Mouse (Mus musculus) right cerebral cortex, postnatal 14 days (tissue): ENCODE results near the gene Zbtb32.

ENCODE experiments used
- DNase-seq: peaks from one replicate; pipeline ENCODE4 v3.0.0; 2022

Zbtb32 gene

GRCm38 (mm10) chr7:30599933-30600353, 1.2 kb upstream of the Zbtb32 start:
- peak; percentile 92 for DNase-seq

DNA sequence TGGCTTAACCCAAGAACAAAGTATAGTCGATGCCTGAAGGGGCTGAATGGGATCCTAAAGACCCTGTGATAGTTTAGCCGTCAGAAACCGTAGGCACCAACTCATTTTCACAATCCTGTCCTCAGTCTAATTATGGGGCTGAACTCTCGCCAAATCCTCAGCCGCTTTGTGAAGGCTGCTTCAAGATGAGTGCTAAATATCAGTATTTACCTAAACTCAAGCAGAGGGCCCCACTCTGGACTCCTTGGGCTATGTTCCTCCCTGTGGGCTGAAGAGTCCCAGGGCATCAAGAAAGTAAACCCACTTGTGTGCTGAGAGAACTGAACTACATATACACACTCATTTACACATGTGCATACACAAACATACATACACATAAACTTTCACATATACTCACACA, 1.9 kb downstream of the Zbtb32 start:
- no peak for DNase-seq

GRCm38 (mm10) chr7:30596093-30596492, 2.6 kb downstream of the Zbtb32 start:
- DNase-seq: no peak

DNA sequence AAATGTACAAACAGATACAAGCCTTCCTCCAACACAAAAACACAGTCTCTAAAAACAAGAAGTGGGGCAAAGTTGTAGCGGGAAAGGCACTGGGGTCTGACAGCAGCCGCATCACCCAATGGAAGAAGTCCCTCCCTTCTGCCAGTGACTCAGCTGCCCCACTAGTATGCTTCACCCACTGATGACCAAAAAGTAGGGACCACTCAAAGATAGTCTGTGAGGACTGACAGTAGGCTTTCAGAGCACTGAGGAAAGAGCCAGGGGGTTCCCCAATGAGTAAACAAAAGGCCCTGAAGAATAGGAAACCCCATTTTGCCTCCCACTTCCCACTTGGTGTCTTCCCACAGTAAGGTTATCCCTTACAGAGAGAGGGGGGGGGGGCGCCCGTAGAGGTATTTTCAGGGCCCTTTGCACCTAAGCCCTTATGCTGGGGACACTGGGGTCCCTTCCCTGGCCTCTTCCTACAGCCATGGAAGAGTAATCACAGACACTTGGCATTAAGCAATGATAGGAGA, 4.1 kb downstream of the Zbtb32 start:
- DNase-seq: no peak

DNA sequence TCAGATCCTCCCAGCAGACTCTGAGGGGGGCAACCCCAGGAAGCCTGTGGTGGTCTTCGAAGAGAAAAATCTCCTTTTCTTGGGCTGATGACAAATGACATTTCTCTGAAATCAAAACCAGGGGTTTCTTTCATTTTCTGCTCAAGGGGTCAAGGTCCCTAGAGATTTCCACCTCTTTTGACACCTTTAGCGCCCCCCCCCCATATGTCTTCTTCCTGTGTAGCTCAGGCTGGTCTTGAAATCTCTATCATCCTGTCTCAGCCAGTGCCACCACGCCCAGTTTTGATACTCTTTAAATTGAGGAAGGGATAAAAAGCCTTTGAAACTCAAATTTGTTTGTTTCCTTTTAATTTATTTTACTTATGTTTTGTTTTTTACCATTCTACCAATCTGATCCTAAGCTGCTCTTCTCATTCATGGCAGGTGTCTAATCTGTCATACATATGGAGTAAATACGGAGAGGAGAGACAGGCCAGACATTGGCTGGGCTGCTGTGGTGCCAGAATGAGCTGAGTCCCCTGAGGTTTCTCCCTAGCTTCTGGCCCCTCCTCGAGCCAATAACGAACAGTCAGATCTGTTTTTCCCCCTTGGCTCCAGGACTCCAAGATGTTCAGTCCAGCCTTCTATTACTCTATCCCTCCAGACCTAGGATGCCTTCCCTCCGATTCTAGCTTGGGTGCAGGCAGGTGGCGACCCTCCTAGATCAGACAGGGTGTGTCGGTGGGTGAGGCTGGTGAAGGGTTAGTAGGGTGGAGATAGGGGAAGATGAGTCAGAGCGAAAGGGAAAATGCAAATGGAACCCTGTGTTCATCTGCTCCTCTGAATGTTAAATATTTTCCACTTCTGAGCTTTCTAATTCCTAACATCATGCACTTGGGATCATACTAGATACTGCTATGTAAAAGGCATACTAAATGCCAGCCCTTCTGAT, 4.9 kb downstream of the Zbtb32 start:
- DNase-seq: no peak

DNA sequence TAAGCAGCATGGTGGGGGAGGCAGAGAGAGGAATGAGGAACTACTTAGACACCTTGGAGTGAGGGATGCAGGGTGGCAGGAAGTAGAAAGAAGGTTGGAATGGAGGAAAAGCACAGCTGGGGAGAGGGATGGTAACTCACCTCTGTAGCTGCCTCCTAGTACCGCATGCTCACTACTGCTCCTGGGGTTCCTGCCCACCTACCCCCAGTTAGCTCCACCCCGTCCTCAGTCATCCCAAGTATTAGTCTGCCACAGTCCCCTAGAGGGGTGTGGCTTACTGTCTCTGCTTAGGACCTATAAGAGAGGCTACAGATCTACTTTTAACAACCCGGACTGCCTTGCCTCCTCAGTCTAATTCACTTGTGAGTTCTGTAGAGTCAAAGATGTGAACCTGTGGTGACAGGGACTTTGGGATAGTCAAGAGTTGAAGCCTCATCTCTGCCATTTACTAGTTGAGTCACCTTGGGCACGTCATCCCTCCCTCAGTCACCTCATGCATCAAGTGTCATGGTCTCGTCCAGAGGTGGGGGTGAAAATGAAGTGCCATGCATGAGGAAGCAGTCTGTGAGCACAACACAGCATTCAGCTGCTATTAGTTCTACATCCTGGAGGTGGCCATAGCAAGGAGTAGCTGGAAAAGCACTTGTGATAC, 5.8 kb downstream of the Zbtb32 start:
- no peak for DNase-seq

- no peak for DNase-seq
Measured at GRCm38 (mm10) chr7:30591605-30591951, 7.1 kb downstream of the Zbtb32 start.

DNA sequence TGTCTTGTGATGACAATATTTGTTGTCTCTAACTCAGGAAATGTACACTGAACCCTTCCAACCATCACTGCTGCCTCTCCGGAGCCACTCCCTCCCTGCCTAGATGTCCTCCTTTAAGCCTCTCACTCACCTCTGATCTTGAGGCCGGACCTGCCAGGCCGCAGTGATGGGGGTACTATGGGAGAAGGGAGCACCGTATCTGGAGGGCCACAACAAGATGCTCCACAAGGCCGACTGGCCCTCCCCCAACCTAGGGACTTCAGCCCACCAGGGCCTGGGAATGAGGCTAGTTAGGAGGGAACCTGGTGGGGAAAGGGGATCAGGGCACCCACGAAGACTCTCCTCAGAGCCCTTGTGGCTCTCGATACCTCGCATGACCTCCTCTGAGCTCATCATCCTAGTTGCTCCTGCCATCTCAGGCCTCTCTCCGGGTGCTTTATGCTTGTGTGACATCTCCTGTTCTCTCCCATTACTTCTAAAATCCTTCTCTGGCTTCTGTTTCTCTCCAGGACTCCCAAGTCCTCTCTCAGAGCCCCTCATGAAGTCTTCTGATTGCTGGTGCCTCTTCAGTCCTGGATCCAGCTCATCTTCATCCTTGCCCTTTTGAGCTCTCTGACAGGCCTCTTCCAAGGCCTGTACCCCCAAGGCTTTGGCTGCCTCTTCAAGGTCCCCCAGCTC, 7.6 kb downstream of the Zbtb32 start:
- DNase-seq: no peak

DNA sequence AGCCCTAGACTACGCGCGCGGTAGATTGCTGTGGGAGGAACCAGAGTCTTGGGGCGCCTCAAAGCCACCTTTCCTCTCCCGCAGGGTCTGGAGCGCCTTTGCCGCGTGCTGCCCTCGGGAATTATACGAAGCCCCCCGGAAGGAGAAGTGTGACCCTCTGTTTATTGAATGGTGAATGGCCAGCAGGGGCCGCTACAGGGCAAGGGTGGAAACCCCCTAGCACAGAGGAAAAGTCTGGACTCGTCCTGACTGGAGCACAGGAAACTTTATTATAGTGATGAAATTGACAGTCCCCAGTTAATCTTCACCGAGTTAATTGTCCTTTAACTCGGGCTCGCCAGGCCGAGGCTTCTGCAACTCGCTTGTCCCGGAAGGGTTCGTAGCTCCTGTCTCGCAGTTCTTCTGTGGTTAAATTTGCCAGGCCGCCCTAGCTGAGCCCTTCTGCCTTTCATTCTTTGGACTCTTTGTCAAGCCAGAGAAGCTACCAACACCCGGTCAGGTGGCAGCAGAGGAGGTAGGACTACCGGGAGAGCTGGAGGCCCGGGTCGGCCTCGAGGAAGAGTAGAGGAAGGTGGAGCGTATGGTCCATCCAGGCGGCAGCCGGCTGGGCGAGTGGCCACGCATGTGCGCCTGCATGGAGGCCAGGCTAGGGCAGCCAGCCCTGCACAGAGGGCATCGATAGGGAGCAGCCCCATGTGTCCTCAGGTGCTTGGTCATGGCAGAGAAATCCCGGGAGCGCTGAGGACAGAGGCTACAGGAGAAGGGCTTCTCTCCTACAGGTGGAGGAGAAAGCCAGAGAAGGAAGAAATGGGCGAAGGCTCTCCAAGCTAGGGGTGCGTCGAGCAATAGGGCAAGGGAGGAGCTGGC, 9.0 kb downstream of the Zbtb32 start:
- peak; percentile 89 for DNase-seq

GRCm38 (mm10) chr7:30588676-30589434, 9.9 kb downstream of the Zbtb32 start, which contains the start of gene Kmt2b:
Kmt2b (minus strand) TSS chr7:30588726.
- peak; percentile 96 for DNase-seq

GRCm38 (mm10) chr7:30587842-30588667, 10.7 kb downstream of the Zbtb32 start:
- DNase-seq: peak; percentile 53

DNA sequence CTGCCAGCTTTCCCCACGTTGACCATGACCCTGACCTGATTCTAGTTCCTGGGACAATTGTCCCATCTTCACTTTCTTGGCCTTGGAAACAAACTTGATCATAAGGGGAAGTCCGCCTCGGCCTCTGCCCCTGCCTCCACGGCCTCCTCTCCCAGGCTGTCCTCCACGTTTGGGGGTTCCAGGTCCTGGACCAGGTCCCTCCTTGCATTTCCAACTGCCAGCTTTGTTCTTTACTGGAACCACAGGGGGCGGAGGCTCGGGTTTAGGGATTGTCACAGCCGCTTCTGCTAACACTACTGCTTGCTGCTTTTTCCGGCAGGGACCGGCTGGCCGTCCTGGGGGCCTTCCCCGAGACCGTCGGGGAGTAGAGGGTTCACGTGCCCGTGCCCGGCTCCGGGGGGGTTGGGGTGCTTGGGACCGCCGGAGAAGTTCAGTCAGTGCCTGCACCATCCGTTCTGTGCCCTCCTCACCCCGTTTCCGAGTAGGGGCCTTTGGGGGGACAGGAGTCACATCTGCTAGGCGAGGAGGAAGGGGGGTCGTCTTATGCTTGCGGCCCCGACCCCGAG, 12.2 kb downstream of the Zbtb32 start:
- DNase-seq: no peak

- DNase-seq: no peak
Measured at GRCm38 (mm10) chr7:30585170-30585569, 13.5 kb downstream of the Zbtb32 start.

GRCm38 (mm10) chr7:30584339-30584738, 14.4 kb downstream of the Zbtb32 start:
- DNase-seq: no peak

- no peak for DNase-seq
Measured at GRCm38 (mm10) chr7:30581547-30581946, 17.2 kb downstream of the Zbtb32 start.

- no peak for DNase-seq
Measured at GRCm38 (mm10) chr7:30579950-30580349, 18.8 kb downstream of the Zbtb32 start.

DNA sequence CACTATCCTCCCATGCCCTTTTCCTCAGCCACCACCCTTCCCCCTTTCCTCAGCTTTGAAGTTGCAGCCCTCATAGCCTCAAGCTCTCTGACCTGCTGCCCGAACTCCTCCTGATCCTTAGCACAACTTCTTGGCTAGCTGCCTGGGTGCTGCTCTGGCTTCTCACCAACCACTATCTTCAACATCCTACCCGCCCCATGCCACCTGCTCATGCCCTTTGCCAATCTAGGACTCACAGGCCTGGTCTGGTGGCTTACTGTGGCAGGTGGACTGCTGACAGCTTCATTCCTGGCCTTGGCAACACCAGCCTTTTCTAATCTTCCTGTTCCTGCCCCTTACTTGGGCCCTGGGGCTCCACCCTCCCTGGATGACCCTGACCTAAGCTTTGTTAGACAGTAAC, 25.7 kb downstream of the Zbtb32 start:
- no peak for DNase-seq

GRCm38 (mm10) chr7:30572389-30572788, 26.3 kb downstream of the Zbtb32 start:
- DNase-seq: no peak

GRCm38 (mm10) chr7:30567555-30567954, 31.2 kb downstream of the Zbtb32 start:
- DNase-seq: no peak

GRCm38 (mm10) chr7:30566033-30566432, 32.7 kb downstream of the Zbtb32 start:
- DNase-seq: no peak
